Mouse (Mus musculus) CH12.LX (cell line): ENCODE results near the gene Myt1l.

Experiments
- CHD2 ChIP-seq: IDR thresholded peaks from 2 replicates; pipeline ENCODE4 v1.6.1; 2011; ENCODE audit warnings: low read length, improper control_type of control experiment
- CTCF ChIP-seq, 2 experiments: IDR thresholded peaks in 1 of 2; conservative IDR thresholded peaks in 1 of 2; 2 replicates each; pipeline ENCODE4 v1.5.1; 2011 to 2012; ENCODE audit warnings: low read depth in 2 of 2, low read length in 2 of 2, improper control_type of control experiment in 1 of 2, inconsistent platforms in 1 of 2, mild to moderate bottlenecking in 1 of 2, moderate library complexity in 1 of 2
- E2F4 ChIP-seq: IDR thresholded peaks from 2 replicates; pipeline ENCODE4 v1.6.1; 2011; ENCODE audit warnings: low read depth, low read length, improper control_type of control experiment; ENCODE audit not compliant: insufficient replicate concordance
- POLR2A ChIP-seq: IDR thresholded peaks from 2 replicates; pipeline ENCODE4 v1.6.1; 2011; ENCODE audit warnings: low read depth, mild to moderate bottlenecking, improper control_type of control experiment, low read length

- TF ChIP-seq CHD2 (no peak), E2F4 (no peak), CTCF (conservative IDR thresholded peaks at IDR 0.05 in 1 of 2, IDR thresholded peaks at IDR 0.05 in 1 of 2; ENCODE audit: low read depth in 2 of 2, low read length in 2 of 2) (no peak), POLR2A (no peak)
These were observed 25.0 kb downstream of the Myt1l start for GRCm38 (mm10) chr12:29553138-29553537.
